Mouse (Mus musculus): ENCODE measurements around the gene Iyd. TPM values are rescaled to one million over a fixed set of nuclear protein-coding genes. Genes with fewer than 3 reads are reported as not detected.

Gene Iyd
- polyA plus RNA-seq (2012; rRNA removed): 0.26 and 0.42 TPM in 2 replicates

DNA sequence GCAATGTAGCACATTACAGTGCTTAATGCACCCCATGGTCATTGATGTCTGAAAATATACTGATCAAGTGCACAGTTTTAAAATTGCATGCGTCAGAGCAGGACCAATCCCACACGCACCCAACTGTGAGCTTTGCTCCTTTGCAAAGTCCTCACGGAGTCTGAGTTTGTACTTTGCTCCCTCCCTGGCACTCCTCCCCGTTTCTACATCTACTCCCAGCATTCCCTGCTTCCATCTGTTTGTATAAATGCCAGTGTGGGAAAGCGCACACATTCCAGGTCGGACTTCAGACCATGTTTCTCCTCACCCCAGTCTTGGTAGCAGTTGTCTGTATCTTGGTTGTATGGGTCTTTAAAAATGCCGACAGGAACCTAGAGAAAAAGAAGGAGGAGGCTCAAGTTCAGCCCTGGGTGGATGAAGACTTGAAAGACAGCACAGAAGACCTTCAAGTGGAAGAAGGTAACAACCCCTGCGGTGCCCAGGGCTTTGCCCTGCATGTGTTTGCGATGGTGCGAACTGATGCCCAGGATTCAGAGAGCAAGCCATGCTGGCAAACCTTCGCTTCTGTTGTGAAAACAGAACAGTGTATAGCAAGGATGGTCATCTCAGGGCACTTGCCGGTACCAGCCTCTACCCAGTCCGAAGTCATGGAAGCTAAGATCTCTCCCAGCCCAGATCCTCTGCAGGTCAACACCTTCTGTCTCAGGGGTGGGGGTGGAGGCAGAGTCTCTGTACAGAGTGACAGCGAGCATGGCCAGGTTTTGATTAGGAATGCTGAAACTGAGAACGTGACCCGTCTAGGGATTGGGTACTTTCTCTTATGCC is at the start of gene Iyd:
TSS of gene Iyd (plus strand) at position 238 of the 825 bp plus-strand sequence.

Other genes starting within 250 kb of the Iyd start
- 16.5 and 17.3 TPM in 2 replicates for gene Ppp1r14c, start 174.2 kb upstream of the Iyd start, polyA plus RNA-seq (2012; rRNA removed)
- 6.5 and 9.4 TPM in 2 replicates for gene Plekhg1, start 200.1 kb downstream of the Iyd start, polyA plus RNA-seq (2012; rRNA removed)

Data from central nervous system, embryonic 14 days (tissue).